Mouse (Mus musculus) Muller cell, postnatal 12 days (primary cell): ENCODE results near the gene H2al3.

Source experiments
- DNase-seq: peaks from one replicate; pipeline ENCODE4 v3.0.0-alpha.2; 2015; ENCODE audit errors: inconsistent ontology term

Gene H2al3

GRCm38 (mm10) chrX:9849403-9849802 lies at the start of gene H2al3:
Gene H2al3, plus strand, starts transcription at chrX:9849703.
- no peak for DNase-seq

- peak; percentile 53 for DNase-seq
These were observed 39.4 kb upstream of the H2al3 start for GRCm38 (mm10) chrX:9810101-9810500.

- DNase-seq, result peak; percentile 23
These were observed 37.0 kb upstream of the H2al3 start for GRCm38 (mm10) chrX:9812469-9812868.

- no peak for DNase-seq
These were observed 14.7 kb upstream of the H2al3 start for GRCm38 (mm10) chrX:9834779-9835178.

GRCm38 (mm10) chrX:9846628-9847027 lies 2.9 kb upstream of the H2al3 start, which contains the start of gene Hypm:
Gene Hypm, plus strand, starts transcription at chrX:9846928.
- no peak for DNase-seq

GRCm38 (mm10) chrX:9861859-9862258 lies 12.4 kb downstream of the H2al3 start:
- DNase-seq, result no peak

GRCm38 (mm10) chrX:9875519-9875918 lies 26.0 kb downstream of the H2al3 start:
- DNase-seq, result no peak

GRCm38 (mm10) chrX:9885322-9885721 lies 35.8 kb downstream of the H2al3 start, which contains the start of gene Sytl5:
Gene Sytl5, plus strand, starts transcription at chrX:9885622.
- DNase-seq, result no peak
